Mouse (Mus musculus): ENCODE measurements around the gene Chmp5. TPM values are rescaled to one million over a fixed set of nuclear protein-coding genes. Genes with fewer than 3 reads are reported as not detected.
"Not testable (repeated sequence)": the region's sequence is repeated elsewhere in the genome, so short reads cannot be mapped to it uniquely, and the experiment has no call there.

Gene Chmp5
- polyA plus RNA-seq, 1 experiment from 2014 or later: 103 TPM

- no peak for ATAC-seq
- WGBS: 89% methylated on average over 7 of the region's 7 CpGs
Observed at GRCm38 (mm10) chr4:40916592-40917155, 31.5 kb upstream of the Chmp5 start.

GRCm38 (mm10) chr4:40919785-40920184 lies 28.4 kb upstream of the Chmp5 start, which contains the start of gene Spink4:
Gene Spink4 (plus strand): TSS chr4:40920052.
- no peak within 1 kb of the TSS for H3K27ac ChIP-seq (ENCODE audit: low read length)
- no peak within 1 kb of the TSS for H3K4me2 ChIP-seq (ENCODE audit: low read depth, low read length)
- ATAC-seq: peak; percentile 82
- no peaks in the 10 kb centered on the region for H3K4me1 ChIP-seq (ENCODE audit: control insufficient read depth, insufficient read depth, low read length)
- no peak within 1 kb of the TSS for H3K9ac ChIP-seq (ENCODE audit: low read depth, low read length)
- H3K9me3 ChIP-seq (ENCODE audit: control insufficient read depth, low read length): no peaks in the 10 kb centered on the region
- WGBS: 33% methylated on average over 3 of the region's 3 CpGs
- no peaks in the 10 kb centered on the region for H3K36me3 ChIP-seq (ENCODE audit: control insufficient read depth, insufficient read depth, low read length)
- no peak within 1 kb of the TSS for H3K4me3 ChIP-seq (ENCODE audit: low read length)
- H3K27me3 ChIP-seq (replicated peaks; ENCODE audit: control insufficient read depth, insufficient read depth, low read length): no peaks in the 10 kb centered on the region

More at GRCm38 (mm10) chr4:40916592-40917155, 31.5 kb upstream of the Chmp5 start:
- no peaks in the 10 kb centered on the region for H3K9me3 ChIP-seq (ENCODE audit: control insufficient read depth, low read length)
- no peak overlapping the region for H3K9ac ChIP-seq (ENCODE audit: low read depth, low read length)
- H3K27me3 ChIP-seq (replicated peaks; ENCODE audit: control insufficient read depth, insufficient read depth, low read length): no peaks in the 10 kb centered on the region
- H3K4me3 ChIP-seq (ENCODE audit: low read length): no peak overlapping the region
- no peak overlapping the region for H3K4me2 ChIP-seq (ENCODE audit: low read depth, low read length)
- H3K4me1 ChIP-seq (ENCODE audit: control insufficient read depth, insufficient read depth, low read length): no peaks in the 10 kb centered on the region
- no peaks in the 10 kb centered on the region for H3K36me3 ChIP-seq (ENCODE audit: control insufficient read depth, insufficient read depth, low read length)
- no peak overlapping the region for H3K27ac ChIP-seq (ENCODE audit: low read length)

GRCm38 (mm10) chr4:40920576-40920975 lies 27.6 kb upstream of the Chmp5 start:
- Histone ChIP-seq H3K4me2 (ENCODE audit: low read depth, low read length) (no peak overlapping the region), H3K9me3 (ENCODE audit: control insufficient read depth, low read length) (no peaks in the 10 kb centered on the region), H3K27ac (ENCODE audit: low read length) (no peak overlapping the region), H3K27me3 (replicated peaks; ENCODE audit: control insufficient read depth, insufficient read depth, low read length) (no peaks in the 10 kb centered on the region), H3K36me3 (ENCODE audit: control insufficient read depth, insufficient read depth, low read length) (no peaks in the 10 kb centered on the region), H3K9ac (ENCODE audit: low read depth, low read length) (no peak overlapping the region), H3K4me3 (ENCODE audit: low read length) (no peak overlapping the region), H3K4me1 (ENCODE audit: control insufficient read depth, insufficient read depth, low read length) (no peaks in the 10 kb centered on the region)
- WGBS: 84% methylated on average over 2 of the region's 2 CpGs
- no peak for ATAC-seq

GRCm38 (mm10) chr4:40921288-40921687 lies 26.9 kb upstream of the Chmp5 start:
- no peaks in the 10 kb centered on the region for H3K4me1 ChIP-seq (ENCODE audit: control insufficient read depth, insufficient read depth, low read length)
- no peak overlapping the region for H3K4me3 ChIP-seq (ENCODE audit: low read length)
- H3K9me3 ChIP-seq (ENCODE audit: control insufficient read depth, low read length): no peaks in the 10 kb centered on the region
- H3K9ac ChIP-seq (ENCODE audit: low read depth, low read length): no peak overlapping the region
- WGBS: 69% methylated on average over 3 of the region's 3 CpGs
- H3K27me3 ChIP-seq (replicated peaks; ENCODE audit: control insufficient read depth, insufficient read depth, low read length): no peaks in the 10 kb centered on the region
- H3K36me3 ChIP-seq (ENCODE audit: control insufficient read depth, insufficient read depth, low read length): no peaks in the 10 kb centered on the region
- no peak for ATAC-seq
- no peak overlapping the region for H3K4me2 ChIP-seq (ENCODE audit: low read depth, low read length)
- no peak overlapping the region for H3K27ac ChIP-seq (ENCODE audit: low read length)

- WGBS: 77% methylated on average over 6 of the region's 6 CpGs
- H3K27me3 ChIP-seq (replicated peaks; ENCODE audit: control insufficient read depth, insufficient read depth, low read length): no peaks in the 10 kb centered on the region
- H3K9me3 ChIP-seq (ENCODE audit: control insufficient read depth, low read length): no peaks in the 10 kb centered on the region
- H3K4me3 ChIP-seq (ENCODE audit: low read length): no peak overlapping the region
- H3K27ac ChIP-seq (ENCODE audit: low read length): no peak overlapping the region
- no peak for ATAC-seq
- no peaks in the 10 kb centered on the region for H3K4me1 ChIP-seq (ENCODE audit: control insufficient read depth, insufficient read depth, low read length)
- no peak overlapping the region for H3K4me2 ChIP-seq (ENCODE audit: low read depth, low read length)
- no peaks in the 10 kb centered on the region for H3K36me3 ChIP-seq (ENCODE audit: control insufficient read depth, insufficient read depth, low read length)
- H3K9ac ChIP-seq (ENCODE audit: low read depth, low read length): no peak overlapping the region
Observed at GRCm38 (mm10) chr4:40923087-40923651, 25.0 kb upstream of the Chmp5 start.

GRCm38 (mm10) chr4:40925568-40925967 lies 22.6 kb upstream of the Chmp5 start:
- no peak overlapping the region for H3K4me2 ChIP-seq (ENCODE audit: low read depth, low read length)
- no peak for ATAC-seq
- H3K27ac ChIP-seq (ENCODE audit: low read length): no peak overlapping the region
- 54% methylated on average over 3 of the region's 3 CpGs for WGBS
- H3K4me3 ChIP-seq (ENCODE audit: low read length): no peak overlapping the region
- no peak overlapping the region for H3K9ac ChIP-seq (ENCODE audit: low read depth, low read length)
- H3K36me3 ChIP-seq (ENCODE audit: control insufficient read depth, insufficient read depth, low read length): no peaks in the 10 kb centered on the region
- H3K27me3 ChIP-seq (replicated peaks; ENCODE audit: control insufficient read depth, insufficient read depth, low read length): no peaks in the 10 kb centered on the region
- no peaks in the 10 kb centered on the region for H3K4me1 ChIP-seq (ENCODE audit: control insufficient read depth, insufficient read depth, low read length)
- no peaks in the 10 kb centered on the region for H3K9me3 ChIP-seq (ENCODE audit: control insufficient read depth, low read length)

GRCm38 (mm10) chr4:40929046-40929445 lies 19.2 kb upstream of the Chmp5 start:
- no peak overlapping the region for H3K9ac ChIP-seq (ENCODE audit: low read depth, low read length)
- H3K27me3 ChIP-seq (replicated peaks; ENCODE audit: control insufficient read depth, insufficient read depth, low read length): no peaks in the 10 kb centered on the region
- H3K4me1 ChIP-seq (ENCODE audit: control insufficient read depth, insufficient read depth, low read length): no peaks in the 10 kb centered on the region
- no peak for ATAC-seq
- no peak overlapping the region for H3K4me2 ChIP-seq (ENCODE audit: low read depth, low read length)
- WGBS: 88% methylated on average over 7 of the region's 7 CpGs
- no peaks in the 10 kb centered on the region for H3K9me3 ChIP-seq (ENCODE audit: control insufficient read depth, low read length)
- no peak overlapping the region for H3K27ac ChIP-seq (ENCODE audit: low read length)
- no peak overlapping the region for H3K4me3 ChIP-seq (ENCODE audit: low read length)
- H3K36me3 ChIP-seq (ENCODE audit: control insufficient read depth, insufficient read depth, low read length): 0 out of 2 replicates have a peak, but pooled peaks cover 2% of the 10 kb centered on the region

- ATAC-seq: no peak
- no peak overlapping the region for H3K9ac ChIP-seq (ENCODE audit: low read depth, low read length)
- no peaks in the 10 kb centered on the region for H3K9me3 ChIP-seq (ENCODE audit: control insufficient read depth, low read length)
- H3K27ac ChIP-seq (ENCODE audit: low read length): no peak overlapping the region
- H3K4me2 ChIP-seq (ENCODE audit: low read depth, low read length): no peak overlapping the region
- no peaks in the 10 kb centered on the region for H3K27me3 ChIP-seq (replicated peaks; ENCODE audit: control insufficient read depth, insufficient read depth, low read length)
- H3K4me3 ChIP-seq (ENCODE audit: low read length): no peak overlapping the region
- no peaks in the 10 kb centered on the region for H3K4me1 ChIP-seq (ENCODE audit: control insufficient read depth, insufficient read depth, low read length)
- WGBS: 80% methylated on average over 5 of the region's 5 CpGs
- H3K36me3 ChIP-seq (ENCODE audit: control insufficient read depth, insufficient read depth, low read length): peaks cover 22% of the 10 kb centered on the region
Observed at GRCm38 (mm10) chr4:40933694-40934093, 14.5 kb upstream of the Chmp5 start.

GRCm38 (mm10) chr4:40934369-40934768 lies 13.8 kb upstream of the Chmp5 start:
- H3K27ac ChIP-seq (ENCODE audit: low read length); H3K4me1 ChIP-seq (ENCODE audit: control insufficient read depth, insufficient read depth, low read length); H3K27me3 ChIP-seq (replicated peaks; ENCODE audit: control insufficient read depth, insufficient read depth, low read length); H3K9ac ChIP-seq (ENCODE audit: low read depth, low read length); H3K9me3 ChIP-seq (ENCODE audit: control insufficient read depth, low read length); H3K4me2 ChIP-seq (ENCODE audit: low read depth, low read length); H3K4me3 ChIP-seq (ENCODE audit: low read length); ATAC-seq: not testable (repeated sequence)
- peaks cover 27% of the 10 kb centered on the region for H3K36me3 ChIP-seq (ENCODE audit: control insufficient read depth, insufficient read depth, low read length)
- 83% methylated on average over 3 of the region's 3 CpGs for WGBS
